Comparison of ENCODE assay signal across 15 mouse cellular contexts in the genomic region with DNA sequence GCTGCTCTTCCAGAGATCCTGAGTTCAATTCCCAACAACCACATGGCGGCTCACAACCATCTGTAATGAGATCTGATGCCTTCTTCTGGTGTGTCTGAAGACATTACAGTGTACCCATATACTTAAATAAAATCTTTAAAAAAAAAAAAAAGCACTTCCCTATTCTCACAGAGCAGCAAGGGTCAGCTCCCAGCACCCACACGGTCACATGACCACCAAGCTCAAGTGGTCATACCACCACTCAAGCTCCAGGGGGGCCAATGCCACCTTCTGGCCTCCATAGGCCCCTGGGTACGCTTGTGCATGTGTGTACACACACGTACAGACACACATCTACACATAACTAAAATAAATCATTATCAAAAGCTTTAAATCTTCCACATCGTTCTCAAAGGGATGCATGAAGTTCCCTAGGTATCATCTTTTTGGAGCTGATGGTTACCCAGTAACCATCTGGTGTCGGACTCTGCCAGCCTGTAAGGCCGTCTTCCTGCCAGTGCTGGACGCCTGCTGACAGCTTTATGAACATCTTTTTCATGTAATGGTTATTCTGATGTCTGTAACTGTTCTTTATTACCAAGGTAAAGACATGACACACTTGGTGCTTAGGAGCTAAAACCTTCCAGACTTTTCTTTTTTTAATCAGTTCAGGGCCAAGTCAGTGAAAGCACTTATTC.
"Had no signal": no experiment of that assay in that cellular context is flagged by ENCODE, and none has a peak within 500 bp of the region (broad histone marks: within the 10 kb centered on the region; RNA-seq: fewer than 3 reads in every experiment).

No protein-coding gene starts in this region.

- H3K9ac ChIP-seq: limb, embryonic 12.5 days; liver, embryonic 13.5 days; liver, postnatal 0 days; lung, embryonic 15.5 days; midbrain, embryonic 12.5 days; neural tube, embryonic 13.5 days; stomach, embryonic 15.5 days had no signal

- ATAC-seq: liver, postnatal 0 days; midbrain, embryonic 16.5 days had no signal

- H3K4me3 ChIP-seq: layer of hippocampus, adult 2 months; limb, embryonic 12.5 days; liver, embryonic 13.5 days; lung, embryonic 15.5 days; midbrain, embryonic 12.5 days; neural tube, embryonic 13.5 days; stomach, embryonic 15.5 days had no signal

- H3K27ac ChIP-seq: layer of hippocampus, adult 2 months; limb, embryonic 12.5 days; liver, embryonic 13.5 days; lung, embryonic 15.5 days; midbrain, embryonic 12.5 days; neural tube, embryonic 13.5 days; stomach, embryonic 15.5 days had no signal

- DNase-seq: kidney, postnatal 4 days; liver; liver, embryonic 13.5 days; liver, postnatal 0 days; lung, postnatal 14 days; right cerebral cortex, postnatal 14 days; thymus, adult 2 months; thymus, postnatal 25 days had no signal

- H3K4me1 ChIP-seq: limb, embryonic 12.5 days; liver, embryonic 13.5 days; lung, embryonic 15.5 days; midbrain, embryonic 12.5 days; neural tube, embryonic 13.5 days; stomach, embryonic 15.5 days had no signal

- H3K27me3 ChIP-seq: limb, embryonic 12.5 days; liver, embryonic 13.5 days; lung, embryonic 15.5 days; midbrain, embryonic 12.5 days; neural tube, embryonic 13.5 days; stomach, embryonic 15.5 days had no signal

- H3K4me2 ChIP-seq: limb, embryonic 12.5 days; liver, embryonic 13.5 days; lung, embryonic 15.5 days; midbrain, embryonic 12.5 days; neural tube, embryonic 13.5 days; stomach, embryonic 15.5 days had no signal

- H3K9me3 ChIP-seq: limb, embryonic 12.5 days; liver, embryonic 13.5 days; lung, embryonic 15.5 days; midbrain, embryonic 12.5 days; neural tube, embryonic 13.5 days; stomach, embryonic 15.5 days had no signal
